Mouse (Mus musculus) urinary bladder, postnatal 36 days (tissue): ENCODE measurements around the gene Hspb6.
A peak's percentile ranks its signal among the peaks of the same experiment; 100 is the strongest.

Source experiments
- DNase-seq, 2 experiments: peaks; one replicate each; pipeline ENCODE4 v3.0.0; 2022; ENCODE audit warnings: low spot score in 2 of 2, mixed read lengths in 1 of 2

Hspb6 gene

DNA sequence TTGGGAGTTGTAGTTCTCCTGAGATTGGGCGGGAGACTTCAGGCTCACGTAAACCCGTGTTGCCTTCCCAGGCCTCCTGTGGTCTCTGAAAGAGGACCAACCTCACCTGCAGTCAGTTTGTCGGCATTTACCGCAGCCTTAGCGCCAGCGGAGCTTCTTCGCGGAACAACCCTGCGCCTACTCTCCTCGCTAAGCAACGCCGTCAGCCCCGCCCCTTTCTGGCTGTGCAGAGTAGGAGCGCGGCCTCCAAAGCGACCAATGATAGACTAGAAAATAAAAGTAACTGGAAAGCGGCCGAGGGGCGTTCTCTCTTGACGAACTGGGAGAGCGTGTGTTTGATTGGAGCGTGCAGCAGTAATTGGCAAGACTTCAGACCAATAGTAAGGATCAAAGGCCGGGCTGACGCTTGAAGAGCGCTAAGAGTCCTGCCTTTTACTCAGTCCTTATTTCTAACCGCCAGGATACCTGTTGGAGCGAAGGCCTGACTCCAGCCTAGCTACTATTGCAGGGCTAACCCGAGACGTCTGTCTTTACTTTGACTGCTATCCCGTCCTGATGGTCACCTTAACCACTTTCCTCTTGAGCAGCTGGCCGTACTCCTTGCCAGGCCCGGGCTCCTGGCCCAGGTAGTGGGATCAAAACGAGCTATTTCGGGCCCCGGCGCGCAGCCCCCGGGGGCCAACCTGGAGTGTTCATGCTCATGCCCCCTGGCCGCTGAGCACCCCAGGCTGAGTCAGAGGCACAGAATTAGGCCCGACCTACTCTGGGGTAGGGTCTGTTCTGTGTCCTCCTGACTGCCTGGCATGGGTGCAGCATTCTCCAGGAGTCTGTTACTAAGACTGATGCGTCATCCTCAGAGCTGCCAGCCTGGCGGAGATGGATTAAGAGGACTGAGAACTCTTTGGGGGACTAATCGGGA lies at the start of gene Hspb6, which contains the start of gene Proser3:
Gene Hspb6 (plus strand): TSS at position 77 of the 919 bp plus-strand sequence.
Gene Proser3 (minus strand): TSS at position 198 of the 919 bp plus-strand sequence.
- peak; percentile 95 for DNase-seq

DNA sequence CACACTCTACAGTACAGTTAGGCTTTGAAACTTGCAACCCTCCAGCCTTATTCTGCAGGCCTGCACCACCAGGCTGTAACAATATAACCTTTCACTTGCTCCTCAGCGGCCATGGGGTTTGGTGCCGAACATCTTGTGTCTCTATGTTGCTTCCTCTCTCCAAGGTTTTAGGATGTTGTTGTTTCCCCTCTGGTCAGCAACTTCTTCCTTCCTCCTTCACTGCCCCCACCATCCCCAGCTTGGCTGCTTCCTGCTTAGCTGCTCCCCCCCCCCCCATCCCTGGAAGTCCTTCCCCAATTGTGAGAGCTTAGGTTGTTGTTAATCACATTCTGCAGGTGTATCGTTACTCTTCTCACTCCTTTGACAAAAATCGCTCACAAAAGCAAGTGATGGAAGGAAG lies 43.9 kb upstream of the Hspb6 start:
- no peak for DNase-seq

DNA sequence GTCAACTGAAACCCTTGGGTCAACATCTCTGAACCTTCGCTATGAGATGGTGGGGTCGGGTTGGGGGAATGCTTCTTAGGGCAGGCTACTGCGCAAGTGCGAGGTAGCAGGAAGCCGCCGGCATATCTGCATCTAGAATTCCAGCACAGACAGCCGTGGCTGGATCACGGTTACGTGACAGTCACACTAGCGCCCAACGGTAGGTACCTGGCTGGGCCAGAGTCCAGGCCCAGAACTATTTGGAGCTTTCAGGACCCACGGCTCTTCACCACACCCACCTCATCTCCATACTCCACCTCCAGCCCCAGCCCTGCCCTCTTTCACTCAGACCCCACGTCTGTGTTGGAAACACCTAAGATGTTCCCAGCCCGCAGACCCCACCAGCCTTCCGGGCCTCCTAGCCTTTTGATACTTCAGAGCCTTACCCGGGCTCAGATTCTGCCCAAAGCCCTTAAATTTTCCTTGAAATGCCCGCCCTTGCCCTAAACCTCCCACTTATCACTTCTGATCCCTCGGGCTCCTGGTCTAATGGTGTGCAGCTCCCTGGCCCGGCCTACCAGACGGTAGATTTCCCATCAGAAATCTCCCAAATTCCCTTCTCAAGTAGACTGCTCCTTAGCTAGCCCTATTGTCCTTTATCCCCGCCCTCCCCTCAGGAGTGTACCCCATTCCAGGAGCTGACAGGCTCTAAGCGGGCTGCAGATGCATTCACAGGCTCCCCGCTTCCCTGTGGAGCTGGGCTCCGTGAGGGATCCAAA lies 36.8 kb upstream of the Hspb6 start:
- no peak for DNase-seq

DNA sequence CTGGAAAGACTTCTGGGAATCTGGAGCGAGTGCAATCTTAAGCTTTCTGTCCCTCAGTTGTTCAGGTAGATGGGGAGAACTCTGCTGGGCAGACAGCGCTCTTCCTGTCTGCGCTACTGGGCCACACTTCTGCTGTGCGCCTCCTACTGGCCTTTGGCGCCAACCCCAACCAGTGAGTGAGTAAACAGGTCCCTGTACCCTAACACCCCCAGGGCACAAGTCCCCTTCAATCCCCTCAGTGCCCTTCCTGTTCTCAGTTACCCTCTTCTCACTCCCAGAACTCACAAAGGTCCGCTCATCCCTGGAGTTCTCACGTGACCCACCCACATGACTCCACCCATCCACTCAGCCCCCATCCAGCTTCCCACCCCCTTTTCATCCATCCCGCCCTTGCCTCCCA lies 33.7 kb upstream of the Hspb6 start:
- DNase-seq = no peak

DNA sequence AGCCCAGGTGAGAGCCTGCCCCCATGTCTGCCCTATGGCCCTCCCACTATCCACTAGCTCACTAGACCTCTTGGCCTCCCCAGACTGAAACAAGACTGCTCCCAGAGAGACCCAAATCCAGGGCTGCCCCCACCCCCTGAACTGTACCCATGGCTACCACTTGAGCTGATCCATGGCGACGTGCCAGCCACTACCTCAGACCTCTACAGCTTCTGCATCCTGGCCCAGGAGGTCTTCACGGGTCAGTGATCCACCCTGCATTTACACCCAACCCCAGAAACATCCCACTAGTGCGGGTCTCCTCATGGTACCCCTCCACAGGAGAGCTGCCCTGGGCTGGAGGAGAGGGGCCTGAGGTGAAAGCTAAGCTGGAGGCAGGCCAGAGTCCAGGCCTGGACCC lies 31.6 kb upstream of the Hspb6 start:
- DNase-seq = no peak

DNA sequence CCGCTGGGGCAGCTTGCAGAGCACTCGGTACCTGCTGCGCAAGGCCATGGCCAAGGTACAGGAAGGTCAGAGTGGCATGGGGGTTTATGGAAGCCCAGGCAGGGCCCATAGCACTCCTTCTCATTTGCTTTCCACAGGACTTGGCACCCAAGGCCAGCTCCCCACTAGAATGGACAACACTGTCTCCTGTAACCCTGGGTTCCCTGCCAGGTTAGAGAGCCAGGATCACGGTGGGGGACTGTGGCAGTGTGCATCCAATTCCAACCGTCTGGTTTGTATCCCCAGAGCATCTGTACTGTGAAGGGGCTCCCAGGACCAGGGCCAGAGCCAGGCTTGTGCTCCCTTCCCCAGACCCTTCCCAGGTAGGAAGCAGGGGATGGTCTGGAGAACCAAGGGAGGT lies 31.1 kb upstream of the Hspb6 start:
- no peak for DNase-seq

DNA sequence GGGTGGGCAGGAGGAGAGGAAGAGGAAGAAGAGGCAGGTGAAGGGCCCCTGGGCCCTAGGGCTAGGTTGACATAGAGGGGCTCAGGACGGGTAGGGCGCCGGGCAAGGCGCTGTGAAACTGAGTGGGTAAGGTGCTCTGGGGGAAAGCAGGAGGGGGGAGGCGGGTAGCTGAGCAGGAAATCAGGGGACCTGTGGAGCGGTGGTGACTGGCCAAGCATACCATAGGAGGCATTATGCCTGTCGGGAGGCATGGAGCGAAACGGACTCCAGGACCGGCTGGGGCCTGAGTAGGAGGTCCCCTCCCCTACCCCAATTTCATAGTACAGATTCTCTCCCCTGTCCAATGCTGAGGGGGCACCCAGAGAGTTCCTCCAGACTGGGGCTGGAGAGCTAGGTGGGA lies 29.1 kb upstream of the Hspb6 start:
- no peak for DNase-seq

DNA sequence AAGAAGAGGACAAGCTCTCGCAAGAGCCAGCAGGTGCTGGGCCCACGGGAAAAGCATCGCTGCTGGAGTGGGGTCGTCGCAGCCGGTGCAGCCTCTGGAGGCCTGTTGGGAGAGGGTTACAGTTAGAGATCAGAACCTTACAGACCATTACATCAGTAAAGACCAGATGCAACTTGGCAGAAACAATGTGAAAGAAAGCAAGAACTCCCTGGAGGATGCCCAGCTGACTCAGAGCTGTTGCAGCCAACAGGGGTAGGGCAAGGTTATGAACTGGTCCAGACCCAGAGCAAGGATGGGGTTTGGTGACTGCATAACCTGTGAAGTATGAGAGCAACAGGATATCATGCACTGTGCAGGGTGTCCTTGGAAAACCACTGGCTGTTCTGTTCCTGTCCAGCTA lies 27.5 kb upstream of the Hspb6 start:
- DNase-seq = no peak

DNA sequence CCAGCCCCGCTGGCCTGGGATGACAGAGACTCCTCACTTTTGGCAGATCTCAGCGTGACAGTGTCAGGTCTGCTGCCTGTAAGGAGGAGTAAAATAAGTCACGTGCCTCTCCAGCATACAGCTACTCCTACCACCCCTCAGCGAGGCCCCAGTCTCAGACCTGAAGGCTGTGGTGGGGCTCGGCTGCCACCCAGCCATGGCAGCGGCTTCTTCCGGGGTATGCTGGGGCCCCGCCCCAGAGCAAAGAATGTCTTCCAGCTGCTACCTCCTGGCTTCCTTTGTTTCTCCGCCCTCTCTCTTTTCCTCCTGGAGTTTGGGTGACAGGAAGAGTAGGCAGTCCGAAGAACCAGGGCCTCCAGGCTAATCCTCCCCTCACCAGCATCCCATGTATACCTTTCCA lies 26.0 kb upstream of the Hspb6 start:
- DNase-seq = peak in 1 of 2 experiments; percentile 23

DNA sequence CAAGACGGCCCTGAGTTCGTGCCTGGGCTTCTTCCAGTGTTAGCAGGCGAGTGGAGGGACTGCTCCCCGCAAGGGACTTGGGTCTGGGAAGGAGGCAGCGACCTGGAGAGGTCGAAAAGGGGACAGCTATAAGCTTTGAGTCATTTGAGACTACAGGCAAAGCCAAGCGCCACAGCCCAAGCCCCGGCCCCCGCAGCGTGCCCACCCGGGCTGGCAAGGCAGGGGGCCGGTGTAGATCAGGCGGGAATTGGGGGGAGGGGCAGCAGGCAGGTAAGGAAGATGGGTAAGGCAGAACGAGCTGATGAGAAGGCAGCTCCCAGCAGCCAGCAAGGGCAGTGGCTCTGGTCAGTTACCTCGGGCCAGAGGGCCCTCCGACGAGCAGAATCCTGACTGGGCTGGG lies 25.6 kb upstream of the Hspb6 start:
- no peak for DNase-seq

DNA sequence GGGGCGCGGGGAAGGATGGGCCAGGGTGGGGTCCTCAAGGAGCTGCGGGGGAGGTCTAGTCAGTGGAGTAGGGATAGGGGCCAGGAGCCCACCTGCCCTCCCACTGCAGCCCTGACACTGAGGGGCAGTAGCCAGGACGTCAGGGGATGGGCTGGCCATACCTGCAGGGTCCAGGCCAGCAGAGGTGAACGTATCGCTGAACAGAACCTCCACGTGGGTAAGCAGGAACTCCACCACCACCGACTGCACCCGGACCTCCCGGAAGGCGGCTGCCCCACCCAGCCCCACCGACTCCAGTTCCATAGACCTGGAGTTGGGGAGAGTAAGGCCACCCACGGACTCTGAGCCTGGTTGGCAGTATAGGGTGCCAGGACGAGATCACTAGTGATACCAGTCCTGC lies 25.0 kb upstream of the Hspb6 start:
- no peak for DNase-seq

DNA sequence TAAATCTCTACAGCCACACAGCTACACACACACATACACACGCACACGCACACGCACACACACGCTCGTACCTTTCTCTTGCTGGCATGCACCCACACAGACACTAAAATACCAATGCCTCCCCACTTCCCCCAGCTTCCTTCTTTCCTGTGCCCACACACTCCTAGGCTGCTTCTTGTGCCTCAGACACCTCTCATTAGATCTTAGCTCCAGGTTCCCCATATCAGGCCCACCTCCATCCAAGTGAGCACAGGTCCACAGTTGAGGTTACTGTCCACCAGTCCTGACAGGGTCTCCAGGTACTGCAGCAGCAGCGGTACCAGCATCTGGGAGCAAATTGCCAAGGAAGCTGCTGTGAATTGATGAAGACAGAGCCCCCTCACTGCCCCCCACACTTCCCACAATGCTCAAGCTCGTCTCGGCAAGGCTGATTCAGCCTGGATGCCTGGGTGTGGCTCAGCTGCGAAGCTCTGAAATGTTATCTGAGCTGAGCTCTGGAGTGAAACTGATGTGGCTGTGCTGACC lies 20.6 kb upstream of the Hspb6 start:
- DNase-seq = no peak

DNA sequence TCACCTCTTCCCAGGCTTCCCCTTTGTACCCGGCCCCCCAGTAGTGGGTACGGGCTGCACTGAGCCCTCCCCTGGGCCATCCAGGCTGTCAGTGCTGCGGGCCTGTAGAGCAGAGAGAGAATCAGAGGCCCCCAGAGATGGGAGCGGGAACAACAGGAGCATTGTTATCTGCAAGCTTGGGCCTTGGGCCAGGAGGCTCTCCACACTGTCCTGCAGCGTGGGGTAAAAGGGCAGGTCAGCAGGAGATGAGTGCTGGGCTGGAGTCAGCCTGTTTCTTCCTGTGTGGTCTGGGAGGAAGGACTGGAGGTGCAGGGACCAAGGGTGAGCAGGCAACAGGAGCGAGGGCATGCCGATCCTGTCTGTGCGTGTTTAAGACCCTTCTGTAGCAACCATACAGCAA lies 19.0 kb upstream of the Hspb6 start:
- DNase-seq = no peak

DNA sequence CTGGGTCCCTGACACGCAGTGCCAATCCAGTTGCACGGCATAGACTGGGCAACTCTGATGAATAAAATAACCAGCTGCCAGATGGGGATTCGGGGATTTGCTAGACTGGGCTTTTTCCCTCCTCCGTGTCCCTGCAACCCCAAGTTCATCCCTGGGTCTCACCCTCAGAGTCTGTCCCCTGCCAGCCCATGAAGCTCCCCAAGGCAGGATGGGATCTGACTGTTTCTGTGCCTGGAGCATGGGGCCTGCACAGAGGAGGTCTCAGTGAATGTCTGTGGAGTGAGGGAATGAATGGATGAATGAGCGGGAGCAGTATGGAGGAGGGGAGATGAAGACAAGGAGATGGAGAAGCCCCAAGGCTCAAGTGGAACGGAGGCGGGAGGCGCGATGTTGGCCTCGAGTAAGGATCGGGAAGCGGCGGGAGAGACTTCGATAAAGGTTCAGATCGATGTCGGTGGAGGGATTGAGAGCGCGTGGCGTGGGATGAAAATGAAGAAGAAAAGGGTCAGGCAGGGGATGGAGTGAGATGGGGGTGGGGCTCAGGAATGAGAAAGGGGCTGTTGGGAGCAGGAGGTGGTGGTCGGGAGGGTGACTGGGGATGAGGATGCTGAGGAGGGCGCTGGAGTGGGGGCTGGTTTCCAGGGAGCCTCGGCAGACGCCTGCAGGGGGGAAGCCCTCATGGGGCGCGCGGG lies 17.9 kb upstream of the Hspb6 start:
- no peak for DNase-seq

DNA sequence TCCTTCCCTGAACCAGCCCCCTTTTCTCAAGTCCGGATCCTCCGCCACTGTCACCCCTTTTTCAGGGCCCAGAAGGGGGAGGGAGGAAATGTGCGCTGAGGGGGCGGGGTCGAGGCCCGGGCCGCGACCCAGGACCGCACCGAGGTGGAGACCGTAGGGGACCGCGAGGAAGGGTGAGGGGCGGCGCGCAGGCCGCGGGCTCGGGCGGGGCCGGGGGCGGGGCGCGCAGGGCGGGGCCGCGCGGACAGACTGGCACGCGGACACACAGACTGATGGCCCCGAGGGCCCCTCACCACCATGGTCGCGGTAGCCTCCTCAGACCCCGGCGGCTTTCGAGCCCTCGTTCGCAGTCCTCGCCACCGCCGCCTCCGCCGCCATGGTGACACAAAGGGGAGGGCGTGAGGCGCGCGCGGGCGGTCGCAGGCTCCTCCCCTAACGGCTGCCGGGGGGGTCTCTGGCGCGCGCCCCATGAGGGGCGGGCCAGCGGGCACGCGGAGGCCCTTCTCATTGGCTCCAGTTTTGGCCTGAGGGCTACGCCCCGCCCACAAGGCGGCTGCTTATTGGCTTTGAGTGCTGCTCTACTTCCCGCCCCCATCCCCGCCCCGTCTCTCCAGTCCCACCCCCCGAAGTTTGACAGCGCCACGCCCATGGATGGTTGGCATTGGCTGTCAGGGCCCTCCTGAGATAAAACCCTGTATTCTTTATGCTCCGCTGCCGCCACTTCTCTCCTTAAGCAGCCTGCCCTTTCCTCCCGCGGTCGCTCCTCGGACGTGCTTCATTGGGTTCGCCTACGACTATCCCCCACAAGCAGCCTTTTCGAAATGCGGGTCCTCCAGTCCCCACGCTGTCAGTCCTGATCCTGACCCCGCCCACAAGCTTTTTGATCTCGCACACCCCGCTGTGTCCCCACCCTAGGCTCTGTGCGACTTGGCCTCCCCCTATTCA lies 17.1 kb upstream of the Hspb6 start, which contains the start of gene Arhgap33:
Gene Arhgap33 (minus strand): TSS at position 428 of the 945 bp plus-strand sequence.
- peak; percentile 91 to 93 for DNase-seq

DNA sequence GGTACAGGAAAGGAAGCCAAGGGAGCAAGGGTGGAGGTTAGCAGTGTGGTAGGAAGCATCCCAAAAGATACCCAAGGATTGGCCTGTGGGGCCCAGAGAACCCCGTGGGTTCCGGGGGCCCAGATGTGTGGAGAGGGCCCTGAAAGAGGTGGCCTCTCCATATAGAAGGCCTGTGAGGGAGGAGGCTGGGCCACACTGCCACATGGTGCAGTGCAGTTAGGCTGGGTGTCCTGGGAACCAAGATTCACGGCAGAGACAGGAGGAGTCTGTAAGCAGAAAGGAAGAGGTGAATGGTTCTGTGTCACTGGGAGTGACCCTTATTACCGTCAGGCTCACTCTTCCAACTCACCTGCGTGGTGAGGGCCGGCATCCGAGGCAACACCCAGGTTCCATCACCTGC lies 11.4 kb upstream of the Hspb6 start:
- DNase-seq = no peak

DNA sequence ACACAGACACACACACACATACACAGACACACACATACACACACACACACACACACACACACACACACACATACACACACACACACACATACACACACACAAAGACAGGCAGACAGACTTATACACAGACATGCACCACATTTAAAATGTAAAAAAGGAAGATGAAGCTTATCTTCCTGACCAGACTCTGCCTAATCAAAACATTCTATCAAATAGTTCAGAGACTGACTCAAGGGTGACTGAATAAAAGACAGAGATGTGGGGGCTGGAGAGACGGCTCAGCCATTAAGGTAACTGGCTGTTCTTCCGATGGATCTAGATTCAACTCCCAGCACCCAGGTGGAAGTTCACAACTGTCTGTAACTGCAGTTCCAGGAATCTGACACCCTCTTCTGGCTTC lies 7.7 kb upstream of the Hspb6 start:
- no peak for DNase-seq

DNA sequence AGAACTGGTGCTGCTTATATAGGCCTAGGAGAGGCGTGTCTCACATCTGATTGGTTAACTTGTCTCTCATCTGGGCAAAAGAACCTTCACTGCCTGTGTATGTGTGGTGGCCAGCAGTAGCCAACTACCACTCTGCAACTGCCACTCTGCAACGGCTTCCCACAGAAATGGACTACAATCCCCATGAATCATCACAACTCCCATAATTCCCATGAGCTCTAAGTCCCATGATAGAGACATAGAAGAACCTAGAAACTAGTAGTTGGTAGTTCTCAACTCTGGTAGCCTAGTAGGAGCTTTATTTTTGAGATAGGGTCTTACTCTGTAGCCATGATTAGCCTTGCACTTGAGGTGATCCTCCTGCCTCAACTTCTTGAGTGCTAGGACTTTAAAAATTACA lies 2.1 kb upstream of the Hspb6 start:
- DNase-seq = no peak

DNA sequence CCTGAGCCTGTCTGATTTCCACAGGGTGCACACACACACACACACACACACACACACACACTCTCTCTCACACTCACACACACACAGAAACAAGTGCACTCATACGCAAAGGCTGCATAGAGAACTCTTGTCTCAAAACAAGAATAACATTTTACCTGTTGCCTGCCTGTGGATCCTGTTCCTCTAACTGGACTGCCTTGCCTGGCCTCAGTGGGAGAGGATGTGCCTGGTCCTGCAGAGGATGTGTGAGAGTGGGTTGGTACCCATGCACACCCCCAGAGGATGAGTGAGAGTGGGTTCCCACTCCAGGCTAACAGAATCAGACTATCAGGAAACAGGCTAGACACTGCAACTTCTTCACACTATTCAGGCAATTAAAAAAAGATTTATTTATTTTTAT lies 1.4 kb upstream of the Hspb6 start:
- no peak for DNase-seq

DNA sequence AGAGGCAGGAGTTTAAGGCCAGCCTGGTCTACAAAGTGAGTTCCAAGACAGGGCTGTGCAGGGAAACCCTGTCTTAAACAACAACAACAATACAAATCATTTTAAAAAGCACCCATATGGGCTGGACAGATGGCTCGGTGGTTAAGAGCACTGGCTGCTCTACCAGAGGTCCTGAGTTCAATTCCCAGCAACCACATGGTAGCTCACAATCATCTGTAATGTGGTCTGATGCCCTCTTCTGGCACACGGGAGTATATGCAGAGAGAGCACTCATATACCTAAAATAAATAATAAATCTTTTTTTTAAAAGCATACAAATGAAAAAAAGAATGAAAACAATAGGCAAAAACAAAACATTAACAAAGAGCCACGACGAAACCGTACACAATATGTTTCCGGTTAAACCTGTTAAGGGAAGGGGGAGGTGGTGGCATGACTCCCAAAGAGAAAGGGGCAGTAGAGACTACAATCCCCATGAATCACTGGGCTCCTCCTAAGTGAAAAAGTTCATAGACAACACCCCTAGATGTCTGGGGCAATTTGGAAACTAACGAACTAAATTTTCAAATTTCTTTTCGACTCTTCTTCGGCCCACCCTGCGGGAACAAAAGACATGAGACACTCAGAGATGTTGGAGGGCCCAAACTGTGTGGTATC lies 405 bp upstream of the Hspb6 start:
- no peak for DNase-seq
